Mouse (Mus musculus): ENCODE data around the gene Rras2. TPM values are rescaled to one million over a fixed set of nuclear protein-coding genes. Genes with fewer than 3 reads are reported as not detected.

The Rras2 gene
- total RNA-seq, 2 experiments from 2014 or later: 15.6 to 20.1 TPM

DNA sequence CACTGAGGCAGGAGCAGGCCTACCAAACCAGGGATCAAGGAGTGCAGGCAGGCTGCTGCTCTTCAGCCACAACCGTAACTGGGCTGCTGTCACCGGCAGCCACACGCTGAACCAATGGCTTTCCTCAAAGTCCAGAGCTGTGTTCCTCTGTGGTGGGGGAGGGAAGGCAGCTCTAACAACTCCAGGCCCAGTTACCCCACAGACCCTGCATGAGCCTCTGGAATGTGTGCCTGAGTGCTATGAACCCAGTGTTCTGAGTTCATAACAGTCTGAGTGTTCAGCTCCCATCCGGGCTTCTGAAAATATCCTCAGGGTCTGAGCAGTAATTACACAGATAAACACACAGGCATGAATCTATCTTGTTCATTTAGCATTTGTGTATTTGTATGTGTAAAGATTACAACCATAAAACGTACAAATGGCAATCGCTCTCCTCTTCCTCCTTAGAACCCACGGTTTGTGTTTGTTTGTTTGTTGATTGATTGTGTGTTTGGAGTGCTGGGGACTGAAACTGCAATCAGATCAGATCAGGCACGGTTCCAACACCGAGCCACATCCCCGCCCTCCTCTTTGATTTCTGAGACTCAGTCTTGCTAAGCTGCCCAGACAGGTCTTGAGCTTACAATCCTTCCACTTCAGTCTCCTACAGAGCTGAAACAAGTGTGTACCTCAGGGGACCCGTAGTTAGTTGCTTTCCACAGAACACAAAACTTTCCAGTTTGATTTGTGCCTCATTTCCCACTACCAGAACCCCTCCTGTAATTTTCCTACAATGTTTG, 52.0 kb downstream of the Rras2 start:
- no peak for TF ChIP-seq CTCF (IDR thresholded peaks at IDR 0.05)
- no peak overlapping the region for H3K4me3 ChIP-seq
- intact Hi-C loops (cut with DNase I): loop anchor here (1.0 to 5.0 kb wide), 2 partner anchors 52 to 148 kb away; partner anchors contain the start of gene Rras2
- no peak overlapping the region for H3K27ac ChIP-seq
- no peak for DNase-seq

- no peak overlapping the region; the same call in 1 of the 2 replicates for H3K4me3 ChIP-seq
- intact Hi-C loops (cut with DNase I): no loop called here
- DNase-seq: no peak
- no peak for TF ChIP-seq CTCF (IDR thresholded peaks at IDR 0.05)
- peak overlapping the region; percentile 0; the same call in 1 of the 2 replicates for H3K27ac ChIP-seq
Observed at GRCm38 (mm10) chr7:114063966-114064365, 53.6 kb downstream of the Rras2 start.

DNA sequence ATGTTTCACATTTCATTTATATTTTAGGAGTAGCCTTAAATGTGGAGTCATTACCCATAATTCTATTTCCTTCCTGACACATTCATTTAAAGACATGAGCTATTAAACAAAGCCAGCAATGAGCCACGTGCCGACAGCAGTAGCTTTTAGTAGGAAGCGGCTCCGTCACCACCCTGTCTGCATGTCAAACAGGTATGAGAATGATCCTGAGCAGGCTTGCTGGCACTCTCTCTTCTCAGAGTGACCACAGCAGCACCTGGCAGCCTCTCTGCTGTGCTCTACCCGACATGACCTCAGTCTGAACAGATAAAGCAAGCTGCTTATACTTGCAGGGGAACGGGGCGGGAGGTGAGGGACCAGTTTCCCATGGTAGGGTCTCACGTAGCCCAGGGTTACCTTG, 54.0 kb downstream of the Rras2 start:
- no peak for DNase-seq
- Histone ChIP-seq H3K4me3 (no peak overlapping the region; the same call in 1 of the 2 replicates), H3K27ac (0 out of 2 replicates have a peak overlapping the region, but pooled peaks have one; percentile 0)
- TF ChIP-seq CTCF (IDR thresholded peaks at IDR 0.05): no peak
- intact Hi-C loops (cut with DNase I): no loop called here

DNA sequence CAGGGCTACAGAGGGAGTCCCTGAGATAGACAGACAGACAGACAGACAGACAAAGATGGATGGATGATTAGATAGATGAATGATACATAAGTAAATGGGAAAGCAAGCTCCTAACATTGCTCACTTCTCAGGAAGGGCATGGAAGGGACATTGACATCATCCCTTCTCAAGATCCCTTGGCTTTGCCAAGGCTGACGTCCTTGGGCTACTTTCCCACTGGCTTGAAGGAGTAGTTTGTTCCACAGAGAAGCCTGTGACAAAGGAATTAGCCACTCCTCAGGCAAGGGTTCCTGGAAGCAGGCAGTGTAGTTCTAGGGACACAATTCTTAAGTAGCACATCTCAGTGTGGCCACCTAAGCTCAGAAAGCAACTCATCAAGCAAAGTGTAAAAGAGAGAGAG, 55.1 kb downstream of the Rras2 start:
- Histone ChIP-seq H3K4me3 (no peak overlapping the region), H3K27ac (no peak overlapping the region)
- intact Hi-C loops (cut with DNase I): no loop called here
- peak; percentile 74 for DNase-seq
- no peak for TF ChIP-seq CTCF (IDR thresholded peaks at IDR 0.05)

DNA sequence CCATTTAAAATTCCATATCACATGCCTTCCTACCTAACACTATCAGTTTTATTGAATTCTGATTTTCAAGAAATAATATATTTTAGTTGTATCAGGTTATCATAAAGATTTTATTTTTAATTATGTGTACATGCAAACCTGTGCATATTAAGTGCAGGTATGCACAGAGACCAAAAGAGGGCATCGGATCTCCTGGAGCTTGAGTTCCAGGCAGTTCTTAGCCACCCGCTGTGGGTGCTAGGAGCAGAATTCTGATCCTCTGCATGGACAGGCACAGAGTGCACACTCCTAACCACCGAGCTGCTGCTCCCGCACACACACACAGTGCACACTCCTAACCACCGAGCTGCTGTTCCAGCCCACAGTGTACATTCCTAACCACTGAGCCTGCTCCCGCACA, 57.1 kb downstream of the Rras2 start:
- no peak for TF ChIP-seq CTCF (IDR thresholded peaks at IDR 0.05)
- no peak overlapping the region for H3K27ac ChIP-seq
- intact Hi-C loops (cut with DNase I): no loop called here
- no peak for DNase-seq
- H3K4me3 ChIP-seq: no peak overlapping the region

DNA sequence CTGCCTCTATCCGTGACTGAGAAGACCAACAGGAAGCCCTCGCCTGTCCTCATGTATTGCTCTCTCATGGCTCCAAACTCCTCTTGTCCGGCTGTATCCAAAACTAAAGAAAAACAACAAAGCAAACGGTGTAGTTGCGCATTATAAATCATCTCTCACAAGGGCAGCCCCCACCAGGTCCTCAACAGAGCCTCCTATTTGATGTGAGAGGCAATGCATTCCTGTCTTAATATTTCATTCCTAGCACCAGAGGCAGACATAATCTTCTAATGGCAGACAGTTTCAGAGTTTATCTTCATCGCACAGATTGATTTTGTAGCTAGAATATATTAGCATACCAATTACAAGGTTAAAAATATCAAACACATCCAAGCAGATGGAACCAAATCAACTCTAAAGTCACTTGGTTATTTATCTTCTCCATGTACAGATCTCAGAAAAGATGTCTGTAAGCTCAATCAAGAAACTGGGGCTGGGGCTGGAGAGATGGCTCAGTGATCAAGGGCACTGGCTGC, 58.6 kb downstream of the Rras2 start:
- no peak for TF ChIP-seq CTCF (IDR thresholded peaks at IDR 0.05)
- DNase-seq: no peak
- intact Hi-C loops (cut with DNase I): no loop called here
- Histone ChIP-seq H3K27ac (no peak overlapping the region), H3K4me3 (no peak overlapping the region)

DNA sequence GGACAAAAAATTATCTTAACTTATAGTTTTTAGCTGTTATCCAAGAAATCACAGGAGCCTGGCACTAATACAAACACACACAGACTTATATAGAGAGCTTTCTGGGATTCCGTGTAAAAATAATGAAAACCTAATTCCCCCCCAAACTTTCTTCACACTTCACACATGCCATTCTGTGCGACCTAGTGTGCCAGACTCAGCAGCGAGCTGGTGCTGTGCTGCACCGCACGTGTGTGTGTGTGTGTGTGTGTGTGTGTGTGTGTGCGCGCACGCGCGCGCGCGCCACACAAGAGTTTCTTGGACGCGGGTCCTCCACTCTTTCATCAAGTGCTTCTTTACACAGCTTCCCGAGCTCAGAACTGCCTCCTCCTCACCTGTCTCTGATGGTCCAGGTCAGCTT, 59.4 kb downstream of the Rras2 start:
- no peak for TF ChIP-seq CTCF (IDR thresholded peaks at IDR 0.05)
- Histone ChIP-seq H3K27ac (no peak overlapping the region), H3K4me3 (no peak overlapping the region)
- no peak for DNase-seq
- intact Hi-C loops (cut with DNase I): no loop called here

- no peak for DNase-seq
- no peak for TF ChIP-seq CTCF (IDR thresholded peaks at IDR 0.05)
- intact Hi-C loops (cut with DNase I): no loop called here
- H3K4me3 ChIP-seq: no peak overlapping the region
- no peak overlapping the region for H3K27ac ChIP-seq
Observed at GRCm38 (mm10) chr7:114053720-114054119, 63.9 kb downstream of the Rras2 start.

- intact Hi-C loops (cut with DNase I): no loop called here
- TF ChIP-seq CTCF (IDR thresholded peaks at IDR 0.05): no peak
- 0 out of 2 replicates have a peak overlapping the region, but pooled peaks have one; percentile 20 for H3K27ac ChIP-seq
- DNase-seq: no peak
- no peak overlapping the region for H3K4me3 ChIP-seq
Observed at GRCm38 (mm10) chr7:114045814-114046213, 71.8 kb downstream of the Rras2 start.

- Histone ChIP-seq H3K27ac (no peak overlapping the region), H3K4me3 (no peak overlapping the region)
- no peak for DNase-seq
- no peak for TF ChIP-seq CTCF (IDR thresholded peaks at IDR 0.05)
- intact Hi-C loops (cut with DNase I): no loop called here
Observed at GRCm38 (mm10) chr7:114043929-114044549, 73.5 kb downstream of the Rras2 start.

DNA sequence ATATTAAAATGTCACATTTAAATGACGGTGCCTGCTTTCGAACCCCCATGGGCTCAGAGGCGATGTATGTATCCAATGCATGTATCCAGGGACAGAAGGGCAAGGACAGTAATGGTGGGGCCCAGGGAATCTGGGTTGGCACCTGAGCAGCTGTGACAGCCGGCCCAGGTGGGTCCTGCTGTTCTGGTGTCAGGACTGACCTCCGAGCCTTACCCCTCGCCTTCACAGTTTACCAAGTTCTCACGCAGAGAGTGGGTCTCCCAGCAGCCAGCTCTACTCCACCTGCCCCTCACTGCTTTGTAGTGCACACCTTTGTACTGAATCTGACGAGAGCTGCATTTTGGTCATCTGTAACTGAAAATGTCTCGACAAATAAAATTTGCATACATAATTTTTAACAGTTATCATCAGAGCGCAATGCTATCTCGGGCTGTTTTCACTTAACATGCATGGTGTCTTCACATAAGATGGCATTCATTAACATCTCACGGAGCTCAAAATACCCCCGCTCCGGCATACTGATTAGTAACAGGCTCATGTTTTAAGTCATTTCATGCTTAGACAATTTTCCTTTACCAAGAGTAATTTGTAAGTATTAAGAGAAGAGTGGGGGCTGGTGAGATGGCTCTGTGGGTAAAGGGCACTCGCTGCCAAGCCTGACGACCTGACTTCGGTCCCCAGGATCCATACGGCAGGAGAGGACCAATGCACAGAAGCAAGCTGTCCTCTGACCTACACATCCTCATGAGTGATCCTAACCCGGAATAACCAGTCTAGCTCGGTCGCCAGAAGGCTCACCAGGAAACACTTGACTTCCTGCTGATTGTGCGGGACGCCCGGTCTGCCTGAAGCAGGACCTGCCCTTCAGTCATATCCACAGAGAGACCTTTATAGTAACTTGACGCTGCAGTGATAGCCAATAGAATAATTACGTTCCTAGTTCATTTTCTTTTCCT, 74.3 kb downstream of the Rras2 start:
- H3K27ac ChIP-seq: no peak overlapping the region
- DNase-seq: no peak
- intact Hi-C loops (cut with DNase I): no loop called here
- no peak for TF ChIP-seq CTCF (IDR thresholded peaks at IDR 0.05)
- H3K4me3 ChIP-seq: no peak overlapping the region

- H3K27ac ChIP-seq: no peak overlapping the region
- no peak for TF ChIP-seq CTCF (IDR thresholded peaks at IDR 0.05)
- no peak for DNase-seq
- no peak overlapping the region for H3K4me3 ChIP-seq
- intact Hi-C loops (cut with DNase I): no loop called here
Observed at GRCm38 (mm10) chr7:114041349-114041748, 76.2 kb downstream of the Rras2 start.

Data from gastrocnemius, adult 2 months (tissue).